In the genomic region with DNA sequence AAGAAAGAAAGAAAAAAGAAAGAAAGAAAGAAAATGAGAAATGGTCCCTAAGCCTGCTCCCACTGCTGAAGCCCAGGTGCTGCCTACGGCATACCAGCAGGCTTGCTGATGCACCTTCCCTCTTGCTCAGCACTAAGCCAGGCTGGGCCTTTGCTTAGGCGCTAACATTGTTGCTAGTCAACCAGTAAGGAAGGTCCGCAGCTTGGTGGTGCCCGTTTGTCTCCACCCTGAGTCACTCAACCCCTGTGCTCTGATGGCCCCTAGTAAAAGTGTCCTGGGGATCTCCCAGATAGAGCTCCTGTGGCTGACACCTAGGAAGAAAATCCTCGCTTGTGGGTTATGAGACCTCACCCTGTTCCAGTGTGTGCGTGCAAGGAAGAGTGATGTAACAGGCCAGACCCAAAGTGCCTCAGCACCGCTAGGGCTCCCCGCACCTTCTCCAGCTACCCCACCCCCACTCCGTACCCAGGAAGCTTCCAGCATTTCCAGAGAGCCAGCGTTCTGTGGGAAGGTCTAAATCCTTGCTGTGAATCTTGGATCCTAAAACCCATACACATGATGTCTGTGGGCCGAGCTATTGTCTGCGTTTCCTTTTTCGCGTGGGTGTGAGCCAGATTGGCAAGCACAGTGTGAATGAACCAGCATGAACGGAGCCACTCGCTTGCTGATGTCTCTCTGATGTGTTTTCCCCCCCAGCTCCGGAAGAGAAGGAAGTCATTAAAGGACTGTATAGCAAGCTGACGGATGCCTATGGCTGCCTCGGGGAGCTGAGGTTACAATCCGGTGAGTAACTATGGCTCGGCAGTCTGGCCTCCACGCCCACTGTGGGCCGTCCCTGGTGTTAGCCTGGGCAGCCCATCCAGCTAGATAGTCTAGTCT, we compare ENCODE assay signal across 7 mouse cellular contexts. TPM values are rescaled to one million over a fixed set of nuclear protein-coding genes. Genes with fewer than 3 reads are reported as not detected.
A peak's percentile ranks its signal among the peaks of the same experiment; 100 is the strongest.
DNase-seq lines count a peak whose midpoint lies in the region; ATAC-seq and TF ChIP-seq lines count a peak whose summit lies in the region.

No protein-coding gene starts in this region.

- ATAC-seq in embryonic facial prominence, embryonic 12.5 days (ENCODE audit: insufficient number of reproducible peaks, insufficient read depth, low FRiP score, low TSS enrichment), result no peak
- 0 out of 2 replicates have a peak, but pooled peaks have one; percentile 21 for ATAC-seq in heart, embryonic 16.5 days (replicated peaks; ENCODE audit: extremely low read depth, insufficient read depth, low FRiP score)
- peak; percentile 67 for ATAC-seq in lung, embryonic 16.5 days (ENCODE audit: low read depth)

- H3K9me3 ChIP-seq in embryonic facial prominence, embryonic 12.5 days, result no peaks in the 10 kb centered on the region
- H3K9me3 ChIP-seq in heart, embryonic 16.5 days (replicated peaks; ENCODE audit: control insufficient read depth, low read length), result no peaks in the 10 kb centered on the region
- H3K9me3 ChIP-seq in lung, embryonic 16.5 days (ENCODE audit: control insufficient read depth, low read length), result no peaks in the 10 kb centered on the region

- TF ChIP-seq CTCF in small intestine, adult 2 months (IDR thresholded peaks at IDR 0.05; ENCODE audit: extremely low read depth, insufficient read length, insufficient replicate concordance, low read depth, low read length), result no peak

- peaks cover 28% of the 10 kb centered on the region for H3K4me1 ChIP-seq in embryonic facial prominence, embryonic 12.5 days
- peaks cover 45% of the 10 kb centered on the region for H3K4me1 ChIP-seq in heart, embryonic 16.5 days (ENCODE audit: control insufficient read depth, insufficient read depth, low read length)
- peaks cover 39% of the 10 kb centered on the region for H3K4me1 ChIP-seq in lung, embryonic 16.5 days (replicated peaks; ENCODE audit: control insufficient read depth, insufficient read depth, low read length)
- H3K4me1 ChIP-seq in small intestine, adult 2 months (ENCODE audit: control insufficient read depth, insufficient read depth, insufficient read length, low read length), result peaks cover 29% of the 10 kb centered on the region

- no peak overlapping the region for H3K4me3 ChIP-seq in embryonic facial prominence, embryonic 12.5 days
- H3K4me3 ChIP-seq in heart, embryonic 16.5 days (ENCODE audit: low read length), result peak overlapping the region; percentile 0
- H3K4me3 ChIP-seq in lung, embryonic 16.5 days (ENCODE audit: low read length), result peak overlapping the region; percentile 18; the same call in 1 of the 2 replicates
- H3K4me3 ChIP-seq in small intestine, adult 2 months (ENCODE audit: low read depth, low read length), result peak overlapping the region; percentile 41

- DNase-seq in B cell, adult 2 months, result peak; percentile 58 to 59
- peak; percentile 55 to 68 for DNase-seq in CD8-positive naive resting alpha-beta T cell, adult 2 months (ENCODE audit: low read depth in 2 of 2, low spot score in 2 of 2)
- peak; percentile 78 for DNase-seq in layer of hippocampus, adult 9-10 months (ENCODE audit: low spot score)

- WGBS in embryonic facial prominence, embryonic 12.5 days, result 47% methylated on average over 23 of the region's 23 CpGs
- WGBS in heart, embryonic 16.5 days, result 47% methylated on average over 23 of the region's 23 CpGs
- 38% methylated on average over 23 of the region's 23 CpGs for WGBS in lung, embryonic 16.5 days
- WGBS in small intestine, adult 2 months, result 61% methylated on average over 23 of the region's 23 CpGs

- H3K27me3 ChIP-seq in embryonic facial prominence, embryonic 12.5 days, result no peaks in the 10 kb centered on the region
- no peaks in the 10 kb centered on the region for H3K27me3 ChIP-seq in heart, embryonic 16.5 days (ENCODE audit: control insufficient read depth, insufficient read depth, low read length)
- H3K27me3 ChIP-seq in lung, embryonic 16.5 days (ENCODE audit: control insufficient read depth, insufficient read depth, low read depth, low read length), result no peaks in the 10 kb centered on the region
- H3K27me3 ChIP-seq in small intestine, adult 2 months (ENCODE audit: control insufficient read depth, insufficient read depth, low read length), result no peaks in the 10 kb centered on the region

- TF ChIP-seq POLR2A in small intestine, adult 2 months (IDR thresholded peaks at IDR 0.05; ENCODE audit: low read depth, low read length), result no peak

- H3K27ac ChIP-seq in embryonic facial prominence, embryonic 12.5 days, result 0 out of 2 replicates have a peak overlapping the region, but pooled peaks have one; percentile 17
- peak overlapping the region; percentile 34; the same call in 1 of the 2 replicates for H3K27ac ChIP-seq in heart, embryonic 16.5 days (ENCODE audit: low read length)
- H3K27ac ChIP-seq in lung, embryonic 16.5 days (ENCODE audit: low read length), result peak overlapping the region; percentile 61
- H3K27ac ChIP-seq in small intestine, adult 2 months (ENCODE audit: insufficient read depth, low read depth, low read length), result peak overlapping the region; percentile 64

- H3K9ac ChIP-seq in embryonic facial prominence, embryonic 12.5 days, result no peak overlapping the region; the same call in 1 of the 2 replicates
- H3K9ac ChIP-seq in heart, embryonic 16.5 days (ENCODE audit: low read length), result peak overlapping the region; percentile 25; the same call in 1 of the 2 replicates
- H3K9ac ChIP-seq in lung, embryonic 16.5 days (ENCODE audit: low read length), result peak overlapping the region; percentile 43

- H3K4me2 ChIP-seq in embryonic facial prominence, embryonic 12.5 days (replicated peaks), result peak overlapping the region; percentile 24
- peak overlapping the region; percentile 26 for H3K4me2 ChIP-seq in heart, embryonic 16.5 days (ENCODE audit: low read depth, low read length)
- peak overlapping the region; percentile 49 for H3K4me2 ChIP-seq in lung, embryonic 16.5 days (ENCODE audit: low read depth, low read length)

- H3K36me3 ChIP-seq in embryonic facial prominence, embryonic 12.5 days, result no peaks in the 10 kb centered on the region
- H3K36me3 ChIP-seq in heart, embryonic 16.5 days (ENCODE audit: control insufficient read depth, insufficient read depth), result no peaks in the 10 kb centered on the region
- no peaks in the 10 kb centered on the region for H3K36me3 ChIP-seq in lung, embryonic 16.5 days (ENCODE audit: control insufficient read depth, insufficient read depth, low read length)
- no peaks in the 10 kb centered on the region for H3K36me3 ChIP-seq in small intestine, adult 2 months (ENCODE audit: control insufficient read depth, insufficient read depth, low read length)

RNA-seq across cellular contexts. Expression of gene Synj2, which starts 34.3 kb away (rescaled TPM):
- 2.5 and 2.6 TPM in 2 replicates for polyA plus RNA-seq in embryonic facial prominence, embryonic 12.5 days (2016; fragmentation: Nextera tagmentation; extraction: Ambion mirVana)
- 4.2 and 5.3 TPM in 2 replicates for polyA plus RNA-seq in heart, embryonic 16.5 days (2015; fragmentation: Nextera tagmentation; extraction: Ambion mirVana)
- polyA plus RNA-seq in lung, embryonic 16.5 days (2015; fragmentation: Nextera tagmentation; extraction: Ambion mirVana), result 2.5 and 3.2 TPM in 2 replicates
- polyA plus RNA-seq in small intestine, adult 2 months (2012; rRNA removed), result 2.0 and 3.1 TPM in 2 replicates
